Mouse (Mus musculus) layer of hippocampus, adult 18-20 months (tissue): Measurements from ENCODE around the gene Cdcp1. TPM values are rescaled to one million over a fixed set of nuclear protein-coding genes. Genes with fewer than 3 reads are reported as not detected.

ENCODE experiments used
- DNase-seq, 2 experiments: peaks; one replicate each; pipeline ENCODE4 v3.0.0; 2022; ENCODE audit warnings: low spot score in 2 of 2
- total RNA-seq, 2 experiments: library from RNA; stranded (reverse); gene quantifications; 2 replicates each; pipeline ENCODE4 v1.2.3; 2021

Cdcp1 gene
- total RNA-seq, 2 experiments from 2014 or later: not detected

- DNase-seq: no peak
Measured at GRCm38 (mm10) chr9:123152026-123152425, 63.8 kb downstream of the Cdcp1 start.

GRCm38 (mm10) chr9:123151561-123151960 lies 64.3 kb downstream of the Cdcp1 start:
- no peak for DNase-seq

GRCm38 (mm10) chr9:123150241-123151020 lies 65.4 kb downstream of the Cdcp1 start, which contains the start of gene Clec3b:
TSS of gene Clec3b (plus strand) at chr9:123150946.
- peak in 1 of 2 experiments; percentile 42 for DNase-seq

GRCm38 (mm10) chr9:123148430-123148829 lies 67.4 kb downstream of the Cdcp1 start:
- DNase-seq: no peak

- DNase-seq: no peak
Measured at GRCm38 (mm10) chr9:123139887-123140614, 75.8 kb downstream of the Cdcp1 start.

- DNase-seq: no peak
Measured at GRCm38 (mm10) chr9:123138891-123139474, 76.9 kb downstream of the Cdcp1 start.

- DNase-seq: no peak
Measured at GRCm38 (mm10) chr9:123136953-123137682, 78.7 kb downstream of the Cdcp1 start.

- DNase-seq: no peak
Measured at GRCm38 (mm10) chr9:123132994-123133393, 82.8 kb downstream of the Cdcp1 start.

GRCm38 (mm10) chr9:123127663-123128062 lies 88.2 kb downstream of the Cdcp1 start:
- no peak for DNase-seq

- DNase-seq: no peak
Measured at GRCm38 (mm10) chr9:123124413-123124981, 91.3 kb downstream of the Cdcp1 start.

GRCm38 (mm10) chr9:123123571-123124412 lies 92.0 kb downstream of the Cdcp1 start:
- peak in 1 of 2 experiments; percentile 28 for DNase-seq

GRCm38 (mm10) chr9:123123017-123123416 lies 92.8 kb downstream of the Cdcp1 start:
- DNase-seq: peak; percentile 13 to 26

Other genes with a start within 250 kb of the Cdcp1 start
- gene Tmem42, start 194.7 kb downstream of the Cdcp1 start, total RNA-seq: 10 to 100 TPM; 20.8 to 24.5 TPM
- gene Tgm4, start 181.3 kb downstream of the Cdcp1 start, total RNA-seq: 1 to 10 TPM; 1.5 to 2.4 TPM
- 10 to 100 TPM; 57.5 to 62.1 TPM for gene Zdhhc3, start 102.8 kb downstream of the Cdcp1 start, total RNA-seq
- 10 to 100 TPM; 41.1 to 41.9 TPM for gene Exosc7, start 102.8 kb downstream of the Cdcp1 start, total RNA-seq
- 1 to 10 TPM; 1.7 to 2.4 TPM for gene Clec3b, start 65.1 kb downstream of the Cdcp1 start, total RNA-seq
- 10 to 100 TPM; 38.2 to 40.8 TPM for gene Tmem158, start 44.7 kb upstream of the Cdcp1 start, total RNA-seq
- 10 to 100 TPM; 59.7 to 67.7 TPM for gene Lars2, start 150.9 kb upstream of the Cdcp1 start, total RNA-seq